Mouse (Mus musculus) thymus, adult 2 months (tissue): Measurements from ENCODE around the gene Chd9.

Experiments
- CTCF ChIP-seq: fragments of 200-500 bp; IDR thresholded peaks from 2 replicates; pipeline ENCODE4 v1.5.1; 2012; ENCODE audit warnings: mild to moderate bottlenecking, control low read depth, low read length, moderate library complexity, borderline replicate concordance; ENCODE audit not compliant: control insufficient read depth, poor library complexity, insufficient read depth; ENCODE audit errors: extremely low read depth
- POLR2A ChIP-seq: fragments of 200-500 bp; IDR thresholded peaks from 2 replicates; pipeline ENCODE4 v1.6.1; 2012; ENCODE audit warnings: mild to moderate bottlenecking, low read length, control low read depth, moderate library complexity; ENCODE audit not compliant: control insufficient read depth, poor library complexity, insufficient read depth; ENCODE audit errors: extremely low read depth

DNA sequence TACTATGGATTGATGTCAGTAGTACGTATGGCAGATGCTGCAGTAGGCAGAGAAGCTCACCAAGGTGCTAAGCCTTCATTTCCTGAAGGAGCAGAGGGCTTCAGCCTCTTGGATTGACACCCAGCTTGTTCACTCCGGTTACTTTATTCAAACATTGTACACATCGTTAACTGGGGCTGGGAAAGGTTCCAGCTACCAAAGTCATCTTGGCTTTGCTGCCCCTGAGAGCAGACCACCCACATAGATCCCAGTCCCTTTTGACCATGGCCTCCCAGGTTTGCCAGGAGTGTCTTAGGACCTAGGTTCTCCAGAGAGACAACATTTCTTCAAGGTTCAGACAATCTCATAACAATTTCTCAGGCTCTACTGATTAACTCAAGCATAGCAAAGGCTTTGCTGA is 228.7 kb downstream of the Chd9 start:
- TF ChIP-seq CTCF (no peak), POLR2A (no peak)
